Mouse (Mus musculus): Measurements from ENCODE around the gene Gmnc. TPM values are rescaled to one million over a fixed set of nuclear protein-coding genes. Genes with fewer than 3 reads are reported as not detected.

Gene Gmnc
- polyA plus RNA-seq, 1 experiment from 2014 or later: not detected

DNA sequence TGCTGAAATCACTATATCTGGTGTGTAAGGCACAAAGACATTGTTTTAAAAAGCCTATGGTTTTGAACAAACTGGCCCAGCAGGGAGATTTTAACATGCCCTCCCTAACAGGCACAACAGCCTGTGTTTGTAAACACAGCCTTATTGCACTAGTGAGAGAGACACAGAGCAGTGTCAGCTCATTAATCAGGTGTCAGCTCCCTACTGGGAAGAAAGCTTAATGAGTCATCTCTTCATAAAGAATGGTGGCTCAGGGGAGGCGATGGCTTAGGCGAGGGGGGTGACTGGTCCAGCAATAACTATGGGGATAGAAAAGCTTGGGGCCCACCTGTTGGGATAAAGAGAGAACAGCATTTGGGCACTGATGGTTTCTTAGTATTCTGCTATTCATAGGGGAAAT is 8.1 kb upstream of the Gmnc start:
- Histone ChIP-seq H3K9me3 (ENCODE audit: control insufficient read depth) (no peaks in the 10 kb centered on the region), H3K27ac (ENCODE audit: low read depth, low read length) (no peak overlapping the region), H3K4me2 (replicated peaks; ENCODE audit: low read depth) (no peak overlapping the region), H3K27me3 (replicated peaks; ENCODE audit: control insufficient read depth, insufficient read depth, low read length) (no peaks in the 10 kb centered on the region), H3K4me3 (ENCODE audit: low read depth, low read length) (no peak overlapping the region), H3K9ac (ENCODE audit: low read depth, low read length) (no peak overlapping the region), H3K36me3 (ENCODE audit: control insufficient read depth, insufficient read depth) (no peaks in the 10 kb centered on the region), H3K4me1 (replicated peaks; ENCODE audit: control insufficient read depth, insufficient read depth, low read length) (no peaks in the 10 kb centered on the region)
- 6% methylated on average over 2 of the region's 2 CpGs for WGBS
- ATAC-seq: no peak
- no peak for TF ChIP-seq CTCF (IDR thresholded peaks at IDR 0.05; ENCODE audit: low read depth)

- H3K27ac ChIP-seq (ENCODE audit: low read depth, low read length): no peak overlapping the region
- no peaks in the 10 kb centered on the region for H3K36me3 ChIP-seq (ENCODE audit: control insufficient read depth, insufficient read depth)
- H3K4me3 ChIP-seq (ENCODE audit: low read depth, low read length): no peak overlapping the region
- no peak overlapping the region for H3K9ac ChIP-seq (ENCODE audit: low read depth, low read length)
- ATAC-seq: no peak
- WGBS: 82% methylated on average over 19 of the region's 19 CpGs
- no peak overlapping the region for H3K4me2 ChIP-seq (replicated peaks; ENCODE audit: low read depth)
- H3K4me1 ChIP-seq (replicated peaks; ENCODE audit: control insufficient read depth, insufficient read depth, low read length): no peaks in the 10 kb centered on the region
- no peaks in the 10 kb centered on the region for H3K27me3 ChIP-seq (replicated peaks; ENCODE audit: control insufficient read depth, insufficient read depth, low read length)
- TF ChIP-seq CTCF (IDR thresholded peaks at IDR 0.05; ENCODE audit: low read depth): no peak
- no peaks in the 10 kb centered on the region for H3K9me3 ChIP-seq (ENCODE audit: control insufficient read depth)
Measured at GRCm38 (mm10) chr16:26989415-26990315, 1.8 kb downstream of the Gmnc start.

DNA sequence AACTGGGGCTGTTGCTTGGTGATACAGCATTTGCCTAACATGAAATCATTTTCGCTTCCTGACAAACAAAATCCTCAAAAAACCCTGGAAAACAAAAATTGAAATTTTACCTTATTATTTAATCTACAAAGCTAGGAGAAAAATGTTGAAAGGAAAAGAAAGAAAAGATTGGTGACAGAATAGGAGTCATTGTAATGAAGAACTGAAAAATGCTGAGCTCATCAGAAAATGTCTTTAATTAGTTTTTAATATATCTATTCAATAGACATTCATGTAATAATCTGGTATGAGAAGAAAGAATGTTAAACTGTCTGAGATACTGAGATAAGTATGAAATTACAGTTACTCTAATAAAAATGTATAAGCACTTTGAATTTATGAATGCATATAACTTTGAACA is 3.3 kb downstream of the Gmnc start:
- WGBS: 86% methylated on average over 1 of the region's 1 CpGs
- no peak overlapping the region for H3K27ac ChIP-seq (ENCODE audit: low read depth, low read length)
- no peaks in the 10 kb centered on the region for H3K4me1 ChIP-seq (replicated peaks; ENCODE audit: control insufficient read depth, insufficient read depth, low read length)
- no peak for TF ChIP-seq CTCF (IDR thresholded peaks at IDR 0.05; ENCODE audit: low read depth)
- H3K4me2 ChIP-seq (replicated peaks; ENCODE audit: low read depth): no peak overlapping the region
- ATAC-seq: no peak
- H3K27me3 ChIP-seq (replicated peaks; ENCODE audit: control insufficient read depth, insufficient read depth, low read length): no peaks in the 10 kb centered on the region
- no peak overlapping the region for H3K9ac ChIP-seq (ENCODE audit: low read depth, low read length)
- H3K36me3 ChIP-seq (ENCODE audit: control insufficient read depth, insufficient read depth): no peaks in the 10 kb centered on the region
- no peak overlapping the region for H3K4me3 ChIP-seq (ENCODE audit: low read depth, low read length)
- H3K9me3 ChIP-seq (ENCODE audit: control insufficient read depth): no peaks in the 10 kb centered on the region

- Histone ChIP-seq H3K27ac (ENCODE audit: low read depth, low read length) (no peak overlapping the region), H3K27me3 (replicated peaks; ENCODE audit: control insufficient read depth, insufficient read depth, low read length) (no peaks in the 10 kb centered on the region), H3K4me1 (replicated peaks; ENCODE audit: control insufficient read depth, insufficient read depth, low read length) (no peaks in the 10 kb centered on the region), H3K36me3 (ENCODE audit: control insufficient read depth, insufficient read depth) (no peaks in the 10 kb centered on the region), H3K9me3 (ENCODE audit: control insufficient read depth) (no peaks in the 10 kb centered on the region), H3K4me2 (replicated peaks; ENCODE audit: low read depth) (no peak overlapping the region), H3K9ac (ENCODE audit: low read depth, low read length) (no peak overlapping the region), H3K4me3 (ENCODE audit: low read depth, low read length) (no peak overlapping the region)
- 82% methylated on average over 1 of the region's 1 CpGs for WGBS
- ATAC-seq: no peak
- peak; percentile 37 for TF ChIP-seq CTCF (IDR thresholded peaks at IDR 0.05; ENCODE audit: low read depth)
Measured at GRCm38 (mm10) chr16:26985796-26986195, 5.7 kb downstream of the Gmnc start.

GRCm38 (mm10) chr16:26982112-26982511 is 9.3 kb downstream of the Gmnc start:
- no peaks in the 10 kb centered on the region for H3K27me3 ChIP-seq (replicated peaks; ENCODE audit: control insufficient read depth, insufficient read depth, low read length)
- TF ChIP-seq CTCF (IDR thresholded peaks at IDR 0.05; ENCODE audit: low read depth): peak; percentile 49
- no peak overlapping the region for H3K9ac ChIP-seq (ENCODE audit: low read depth, low read length)
- no peak overlapping the region for H3K4me2 ChIP-seq (replicated peaks; ENCODE audit: low read depth)
- H3K27ac ChIP-seq (ENCODE audit: low read depth, low read length): no peak overlapping the region
- H3K36me3 ChIP-seq (ENCODE audit: control insufficient read depth, insufficient read depth): no peaks in the 10 kb centered on the region
- no peak for ATAC-seq
- 35% methylated on average over 3 of the region's 3 CpGs for WGBS
- no peaks in the 10 kb centered on the region for H3K4me1 ChIP-seq (replicated peaks; ENCODE audit: control insufficient read depth, insufficient read depth, low read length)
- H3K9me3 ChIP-seq (ENCODE audit: control insufficient read depth): no peaks in the 10 kb centered on the region
- no peak overlapping the region for H3K4me3 ChIP-seq (ENCODE audit: low read depth, low read length)

DNA sequence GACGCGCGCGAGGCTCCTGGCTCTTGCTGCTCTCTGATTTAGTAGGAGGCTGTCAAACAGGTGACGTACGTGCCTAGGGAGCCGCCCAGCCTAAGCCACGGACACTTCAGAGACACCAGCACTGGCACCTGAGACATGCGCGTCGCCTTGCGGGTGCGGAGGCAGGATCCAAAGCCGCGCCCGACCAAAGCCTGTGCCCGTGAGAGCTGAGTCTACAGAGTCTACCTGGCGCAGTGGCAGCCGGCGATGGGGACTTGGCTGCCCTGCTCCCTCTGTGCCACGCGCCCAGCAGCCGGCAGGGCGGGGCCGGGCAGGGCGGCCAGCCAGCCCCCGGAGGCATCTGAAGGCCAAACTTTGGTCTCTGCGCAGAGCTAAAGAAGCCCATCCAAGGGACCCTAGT is 23.5 kb downstream of the Gmnc start:
- Histone ChIP-seq H3K27me3 (replicated peaks; ENCODE audit: control insufficient read depth, insufficient read depth, low read length) (no peaks in the 10 kb centered on the region), H3K9me3 (ENCODE audit: control insufficient read depth) (no peaks in the 10 kb centered on the region), H3K4me3 (ENCODE audit: low read depth, low read length) (peak overlapping the region; percentile 14; the same call in 1 of the 2 replicates), H3K27ac (ENCODE audit: low read depth, low read length) (no peak overlapping the region), H3K4me2 (replicated peaks; ENCODE audit: low read depth) (peak overlapping the region; percentile 48), H3K4me1 (replicated peaks; ENCODE audit: control insufficient read depth, insufficient read depth, low read length) (no peaks in the 10 kb centered on the region), H3K36me3 (ENCODE audit: control insufficient read depth, insufficient read depth) (no peaks in the 10 kb centered on the region), H3K9ac (ENCODE audit: low read depth, low read length) (no peak overlapping the region)
- ATAC-seq: 0 out of 2 replicates have a peak, but pooled peaks have one; percentile 33
- WGBS: 1% methylated on average over 28 of the region's 28 CpGs
- TF ChIP-seq CTCF (IDR thresholded peaks at IDR 0.05; ENCODE audit: low read depth): no peak
